Mouse (Mus musculus) left cerebral cortex, postnatal 25 days (tissue): ENCODE data around the gene Wfdc6b. TPM values are rescaled to one million over a fixed set of nuclear protein-coding genes. Genes with fewer than 3 reads are reported as not detected.

ENCODE experiments used
- DNase-seq, 2 experiments: peaks; one replicate each; pipeline ENCODE4 v3.0.0; 2022; ENCODE audit warnings: low spot score in 2 of 2, mixed read lengths in 1 of 2
- intact Hi-C: fragments of 180-260 bp; cut with DNase I; formaldehyde crosslinking; loops from one replicate; pipeline ENCODE4 v1.15.1; 2025
- total RNA-seq, 2 experiments: library from RNA; stranded (reverse); gene quantifications; 2 replicates each; pipeline ENCODE4 v1.2.3; 2021

The Wfdc6b gene
- total RNA-seq, 2 experiments from 2014 or later = not detected

DNA sequence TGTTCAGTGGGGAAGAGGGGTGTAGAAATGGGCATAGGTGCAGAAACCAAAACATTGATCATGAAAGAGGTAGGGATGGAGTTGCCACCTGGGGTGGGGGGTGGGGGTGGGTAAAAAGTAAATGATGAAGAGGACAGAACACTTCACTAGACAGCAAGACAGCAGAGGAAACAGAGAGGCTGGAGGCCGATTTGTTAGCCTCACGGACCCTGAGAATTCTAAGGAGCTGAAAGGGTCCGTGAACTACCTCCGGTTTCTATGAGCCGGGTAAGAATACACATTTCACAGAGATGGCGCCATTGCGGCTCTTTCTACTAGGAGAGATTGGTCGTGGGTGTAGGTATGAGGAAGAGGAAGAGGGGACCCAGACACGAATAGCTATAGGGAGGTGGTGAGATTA, 43.2 kb downstream of the Wfdc6b start, which contains the start of gene Wfdc9:
Gene Wfdc9, minus strand, starts transcription at position 101 of the 400 bp plus-strand sequence.
- intact Hi-C loops = no loop called here

DNA sequence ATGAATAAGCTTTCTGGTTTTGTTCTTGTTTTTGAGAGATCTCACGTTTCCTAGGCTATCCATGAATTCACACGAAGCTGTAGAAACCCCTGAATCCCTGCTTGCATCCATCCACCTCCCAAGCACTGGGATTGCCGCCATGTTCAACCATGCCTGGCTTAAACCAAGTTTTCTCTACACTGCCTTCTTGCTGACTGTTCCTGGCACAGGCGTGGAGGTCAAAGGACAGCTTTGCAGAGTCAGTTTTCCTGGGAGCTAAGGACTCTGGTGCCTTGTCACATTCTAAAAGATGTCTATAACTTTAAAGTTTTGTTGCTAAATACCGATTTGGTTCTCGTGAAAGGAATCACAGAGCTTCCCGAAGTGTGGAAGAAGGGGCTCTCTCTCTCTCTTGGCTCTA, 51.5 kb downstream of the Wfdc6b start:
- no peak for DNase-seq
- intact Hi-C loops = no loop called here

More for the DNA sequence above, 43.2 kb downstream of the Wfdc6b start, which contains the start of gene Wfdc9:
- no peak for DNase-seq

Other genes with a start within 250 kb of the Wfdc6b start
- not detected for gene Slpi, start 224.4 kb upstream of the Wfdc6b start, total RNA-seq
- under 1 TPM; 0.41 to 0.43 TPM for gene Rbpjl, start 210.4 kb upstream of the Wfdc6b start, total RNA-seq
- 10 to 100 TPM; 11.5 to 13.8 TPM for gene Matn4, start 208.4 kb upstream of the Wfdc6b start, total RNA-seq
- gene Sdc4, start 169.6 kb upstream of the Wfdc6b start, total RNA-seq = 10 to 100 TPM; 86.7 to 90.7 TPM
- gene Sys1, start 156.6 kb upstream of the Wfdc6b start, total RNA-seq = 10 to 100 TPM; 38.0 to 39.7 TPM
- 10 to 100 TPM; 11.4 to 13.1 TPM for gene Gm20458, start 152.6 kb upstream of the Wfdc6b start, total RNA-seq
- gene Trp53tg5, start 139.8 kb upstream of the Wfdc6b start, total RNA-seq = not detected
- 100 to 1,000 TPM; 114 to 127 TPM for gene Dbndd2, start 127.4 kb upstream of the Wfdc6b start, total RNA-seq
- gene Pigt, start 116.0 kb upstream of the Wfdc6b start, total RNA-seq = 10 to 100 TPM; 92.5 to 94.5 TPM
- gene Wfdc2, start 51.1 kb upstream of the Wfdc6b start, total RNA-seq = 1 to 10 TPM in 1 of 2 experiments, under 1 TPM in 1; 0.71 to 1.3 TPM
- gene Spint3, start 40.1 kb upstream of the Wfdc6b start, total RNA-seq = not detected
- under 1 TPM in 1 of 2 experiments, not detected in 1; 0.46 TPM for gene Wfdc6a, start 28.1 kb upstream of the Wfdc6b start, total RNA-seq
- not detected for gene Eppin, start 19.9 kb upstream of the Wfdc6b start, total RNA-seq
- gene Wfdc8, start 104 bp downstream of the Wfdc6b start, total RNA-seq = not detected
- not detected for gene Wfdc16, start 25.3 kb downstream of the Wfdc6b start, total RNA-seq
- gene Wfdc10, start 42.5 kb downstream of the Wfdc6b start, total RNA-seq = not detected
- not detected for gene Wfdc9, start 43.1 kb downstream of the Wfdc6b start, total RNA-seq
- not detected for gene Wfdc11, start 60.6 kb downstream of the Wfdc6b start, total RNA-seq
- gene Wfdc13, start 71.6 kb downstream of the Wfdc6b start, total RNA-seq = not detected
- gene Spint4, start 85.0 kb downstream of the Wfdc6b start, total RNA-seq = not detected
- not detected for gene Spint5, start 101.8 kb downstream of the Wfdc6b start, total RNA-seq
- 1 to 10 TPM; 1.6 to 1.9 TPM for gene Wfdc3, start 132.4 kb downstream of the Wfdc6b start, total RNA-seq
- gene Dnttip1, start 132.5 kb downstream of the Wfdc6b start, total RNA-seq = 10 to 100 TPM; 36.6 to 39.3 TPM
- gene Ube2c, start 156.4 kb downstream of the Wfdc6b start, total RNA-seq = under 1 TPM; 0.60 to 0.89 TPM
- not detected for gene Tnnc2, start 166.4 kb downstream of the Wfdc6b start, total RNA-seq
- gene Snx21, start 172.3 kb downstream of the Wfdc6b start, total RNA-seq = 10 to 100 TPM; 49.6 to 57.6 TPM
- gene Acot8, start 191.4 kb downstream of the Wfdc6b start, total RNA-seq = 10 to 100 TPM; 22.4 to 29.7 TPM
- 1 to 10 TPM; 8.8 to 9.6 TPM for gene Zswim3, start 191.6 kb downstream of the Wfdc6b start, total RNA-seq
- 10 to 100 TPM; 20.8 to 21.6 TPM for gene Zswim1, start 209.2 kb downstream of the Wfdc6b start, total RNA-seq
- gene Spata25, start 215.0 kb downstream of the Wfdc6b start, total RNA-seq = not detected
- 100 to 1,000 TPM in 1 of 2 experiments, 10 to 100 TPM in 1; 86.2 to 102 TPM for gene Ctsa, start 219.4 kb downstream of the Wfdc6b start, total RNA-seq
- gene Neurl2, start 219.9 kb downstream of the Wfdc6b start, total RNA-seq = 1 to 10 TPM; 2.2 to 4.0 TPM
- 10 to 100 TPM; 77.5 to 82.0 TPM for gene Pltp, start 244.2 kb downstream of the Wfdc6b start, total RNA-seq